30 mouse cellular contexts compared by ENCODE assay signal in the genomic region with DNA sequence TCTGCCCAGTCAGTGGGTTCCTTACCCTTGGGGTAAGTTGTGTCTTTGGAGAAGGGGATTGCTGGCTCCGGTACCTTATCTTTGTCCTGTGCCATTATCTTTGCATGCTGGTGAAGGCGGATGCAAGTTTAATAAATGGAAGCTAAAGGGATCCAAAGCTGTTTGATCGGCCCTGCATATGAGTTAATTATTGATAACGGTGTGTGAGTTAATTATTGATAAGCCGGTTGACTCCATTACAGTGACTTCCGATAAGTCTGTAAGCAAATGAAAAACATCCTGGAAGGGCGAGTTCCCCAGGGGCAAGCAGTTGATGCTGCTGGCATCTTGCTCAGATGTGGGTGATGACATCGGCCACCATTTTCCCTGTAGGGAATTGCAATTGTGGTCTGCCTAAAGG. TPM values are rescaled to one million over a fixed set of nuclear protein-coding genes. Genes with fewer than 3 reads are reported as not detected.
"Had no signal": no experiment of that assay in that cellular context is flagged by ENCODE, and none has a peak within 500 bp of the region (broad histone marks: within the 10 kb centered on the region; RNA-seq: fewer than 3 reads in every experiment).

No protein-coding gene starts in this region.

- H3K36me3 ChIP-seq: heart, embryonic 13.5 days; heart, embryonic 15.5 days; hindbrain, embryonic 13.5 days; hindbrain, embryonic 15.5 days; kidney, embryonic 15.5 days; limb, embryonic 13.5 days; limb, embryonic 15.5 days; liver, embryonic 13.5 days had no signal

- H3K9ac ChIP-seq: forebrain, postnatal 0 days; heart, embryonic 13.5 days; heart, embryonic 15.5 days; hindbrain, embryonic 13.5 days; hindbrain, embryonic 15.5 days; kidney, embryonic 15.5 days; limb, embryonic 13.5 days; limb, embryonic 15.5 days; liver, embryonic 13.5 days had no signal

- H3K9me3 ChIP-seq: heart, embryonic 13.5 days; heart, embryonic 15.5 days; hindbrain, embryonic 13.5 days; hindbrain, embryonic 15.5 days; kidney, embryonic 15.5 days; limb, embryonic 13.5 days; limb, embryonic 15.5 days; liver, embryonic 13.5 days had no signal

- H3K27me3 ChIP-seq: hindbrain, embryonic 15.5 days; limb, embryonic 13.5 days; limb, embryonic 15.5 days; liver, embryonic 13.5 days had no signal

- ATAC-seq: forebrain, postnatal 0 days; hindbrain, postnatal 0 days; intestine, embryonic 16.5 days had no signal

- H3K27ac ChIP-seq: heart, adult 2 months; heart, embryonic 13.5 days; heart, embryonic 15.5 days; hindbrain, embryonic 13.5 days; hindbrain, embryonic 15.5 days; hindbrain, postnatal 0 days; kidney, embryonic 15.5 days; limb, embryonic 13.5 days; limb, embryonic 15.5 days; liver, embryonic 13.5 days had no signal

- H3K4me3 ChIP-seq: heart, adult 2 months; heart, embryonic 13.5 days; heart, embryonic 15.5 days; hindbrain, embryonic 13.5 days; hindbrain, embryonic 15.5 days; kidney, embryonic 15.5 days; limb, embryonic 13.5 days; limb, embryonic 15.5 days; liver, embryonic 13.5 days had no signal

- DNase-seq: forebrain, postnatal 0 days; gastrocnemius, postnatal 14 days; gastrocnemius, postnatal 36 days; heart, adult 11 months; heart, adult 2 months; heart, postnatal 14 days; heart, postnatal 36 days; kidney, adult 18-20 months; kidney, postnatal 10 days; kidney, postnatal 36 days; layer of hippocampus, adult 9-11 months; layer of hippocampus, postnatal 36 days; left cerebral cortex, postnatal 4 days; liver, embryonic 13.5 days had no signal

- H3K4me2 ChIP-seq: heart, embryonic 11.5 days; heart, embryonic 13.5 days; heart, embryonic 15.5 days; hindbrain, embryonic 13.5 days; hindbrain, embryonic 15.5 days; kidney, embryonic 15.5 days; limb, embryonic 13.5 days; limb, embryonic 15.5 days; liver, embryonic 11.5 days; liver, embryonic 13.5 days had no signal

- H3K4me1 ChIP-seq: hindbrain, embryonic 13.5 days had no signal

RNA-seq across cellular contexts. Expression of gene Pgpep1l, which starts 42.7 kb away (rescaled TPM):
- polyA plus RNA-seq: forebrain, postnatal 0 days; gonadal fat pad, adult 2 months; heart, embryonic 11.5 days; heart, embryonic 13.5 days; hindbrain, embryonic 11.5 days; hindbrain, embryonic 13.5 days; hindbrain, embryonic 15.5 days; hindbrain, postnatal 0 days; intestine, embryonic 14.5 days; intestine, embryonic 16.5 days; large intestine, adult 2 months; limb, embryonic 11.5 days; limb, embryonic 13.5 days; liver, embryonic 11.5 days; liver, embryonic 13.5 days had no signal
